Comparison of ENCODE assay signal across 14 mouse cellular contexts in genomic region chr3:52680824-52681388, GRCm38 (mm10).
A peak's percentile ranks its signal among the peaks of the same experiment; 100 is the strongest.
DNase-seq lines count a peak whose midpoint lies in the region; ATAC-seq and TF ChIP-seq lines count a peak whose summit lies in the region.
"Had no signal": no experiment of that assay in that cellular context is flagged by ENCODE, and none has a peak within 500 bp of the region (broad histone marks: within the 10 kb centered on the region; RNA-seq: fewer than 3 reads in every experiment).

No protein-coding gene starts in this region.

- no peak overlapping the region for H3K9ac ChIP-seq in hindbrain, embryonic 15.5 days
- no peak overlapping the region for H3K9ac ChIP-seq in midbrain, postnatal 0 days (replicated peaks; ENCODE audit: low read length, poor library complexity, severe bottlenecking)
- H3K9ac ChIP-seq: embryonic facial prominence, embryonic 13.5 days; heart, embryonic 12.5 days had no signal

- peaks cover 10% of the 10 kb centered on the region for H3K4me1 ChIP-seq in hindbrain, embryonic 15.5 days (replicated peaks)
- no peaks in the 10 kb centered on the region for H3K4me1 ChIP-seq in midbrain, postnatal 0 days (ENCODE audit: insufficient read depth, low read length)

- no peaks in the 10 kb centered on the region; the same call in 1 of the 2 replicates for H3K9me3 ChIP-seq in hindbrain, embryonic 15.5 days
- H3K9me3 ChIP-seq in midbrain, postnatal 0 days (ENCODE audit: low read length) = no peaks in the 10 kb centered on the region; the same call in 1 of the 2 replicates
- H3K9me3 ChIP-seq: embryonic facial prominence, embryonic 13.5 days had no signal

- H3K4me2 ChIP-seq in hindbrain, embryonic 15.5 days = no peak overlapping the region
- H3K4me2 ChIP-seq in midbrain, postnatal 0 days (ENCODE audit: low read depth, low read length, poor library complexity, severe bottlenecking) = no peak overlapping the region
- H3K4me2 ChIP-seq: embryonic facial prominence, embryonic 13.5 days; heart, embryonic 12.5 days had no signal

- H3K4me3 ChIP-seq in hindbrain, embryonic 15.5 days = no peak overlapping the region
- H3K4me3 ChIP-seq in midbrain, postnatal 0 days (ENCODE audit: low read depth, low read length) = no peak overlapping the region
- H3K4me3 ChIP-seq: embryonic facial prominence, embryonic 13.5 days; heart, embryonic 12.5 days had no signal

- TF ChIP-seq CTCF in midbrain, postnatal 0 days (IDR thresholded peaks at IDR 0.05) = no peak

- ATAC-seq in hindbrain, embryonic 15.5 days (ENCODE audit: low FRiP score, low read depth) = peak; percentile 69
- ATAC-seq in midbrain, postnatal 0 days (ENCODE audit: low FRiP score) = no peak

- DNase-seq in embryo, embryonic 10 days (ENCODE audit: low spot score) = peak; percentile 23
- peak; percentile 8 for DNase-seq in embryo, embryonic 9.5 days (ENCODE audit: extremely low spot score)
- peak; percentile 9 for DNase-seq in midbrain, postnatal 0 days (ENCODE audit: low spot score)
- no peak for DNase-seq in kidney, postnatal 36 days
- DNase-seq in cerebellum, adult 9-11 months = no peak
- DNase-seq in spleen, postnatal 10 days (ENCODE audit: low spot score in 2 of 2) = no peak
- DNase-seq: cerebellum, adult 2 months; gastrocnemius, postnatal 25 days; liver; lung, adult 2 months had no signal

- no peaks in the 10 kb centered on the region for H3K36me3 ChIP-seq in hindbrain, embryonic 15.5 days
- H3K36me3 ChIP-seq in midbrain, postnatal 0 days (ENCODE audit: insufficient read depth, low read length) = no peaks in the 10 kb centered on the region
- H3K36me3 ChIP-seq: embryonic facial prominence, embryonic 13.5 days; heart, embryonic 12.5 days had no signal

- H3K27ac ChIP-seq in hindbrain, embryonic 15.5 days (replicated peaks) = no peak overlapping the region
- no peak overlapping the region for H3K27ac ChIP-seq in midbrain, postnatal 0 days (ENCODE audit: low read depth, low read length)
- H3K27ac ChIP-seq: embryonic facial prominence, embryonic 13.5 days had no signal

- WGBS in hindbrain, embryonic 15.5 days = 26% methylated on average over 3 of the region's 3 CpGs
- WGBS in midbrain, postnatal 0 days = 28% methylated on average over 3 of the region's 3 CpGs

- H3K27me3 ChIP-seq in hindbrain, embryonic 15.5 days = 0 out of 2 replicates have a peak, but pooled peaks cover 24% of the 10 kb centered on the region
- no peaks in the 10 kb centered on the region for H3K27me3 ChIP-seq in midbrain, postnatal 0 days (ENCODE audit: insufficient read depth, low read length)
- H3K27me3 ChIP-seq: CH12.LX; embryonic facial prominence, embryonic 13.5 days; heart, embryonic 12.5 days had no signal

Comparison
In these comparisons a context has a peak if more than half of its experiments do, and no peak if none do; other contexts are left out.
1. DNase-seq: peak in embryo, embryonic 10 days (single experiment), embryo, embryonic 9.5 days (single experiment) and midbrain, postnatal 0 days (single experiment); none in kidney, postnatal 36 days (0 of 2), cerebellum, adult 9-11 months (single experiment) and spleen, postnatal 10 days (0 of 2).